Mouse (Mus musculus): ENCODE measurements around the gene Fam222b. TPM values are rescaled to one million over a fixed set of nuclear protein-coding genes. Genes with fewer than 3 reads are reported as not detected.

The Fam222b gene
- polyA plus RNA-seq, 1 experiment from 2014 or later: 21.8 TPM

DNA sequence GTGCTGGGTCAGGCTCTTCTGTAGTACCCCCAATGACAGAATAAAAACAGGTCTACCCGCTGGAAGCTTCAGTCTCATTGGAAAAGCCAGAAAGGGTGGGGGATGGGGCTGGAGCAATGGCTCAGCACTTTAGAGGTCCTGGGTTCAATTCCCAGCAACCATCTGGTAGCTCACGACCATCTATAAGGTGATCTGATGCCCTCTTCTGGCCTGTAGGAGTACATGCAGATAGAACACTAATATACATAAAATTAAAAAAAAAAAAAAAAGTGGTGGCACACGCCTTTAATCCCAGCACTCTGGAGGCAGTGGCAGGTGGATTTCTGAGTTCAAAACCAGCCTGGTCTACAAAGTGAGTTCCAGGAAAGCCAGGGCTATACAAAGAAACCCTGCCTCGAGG is 76.9 kb downstream of the Fam222b start:
- ATAC-seq (ENCODE audit: insufficient number of reproducible peaks, low FRiP score, low TSS enrichment, low read depth) (no peak), DNase-seq (ENCODE audit: low spot score) (no peak)
- Histone ChIP-seq H3K9me3 (ENCODE audit: control insufficient read depth, low read length) (no peaks in the 10 kb centered on the region), H3K36me3 (ENCODE audit: control insufficient read depth, insufficient read depth, low read length) (peaks cover 2% of the 10 kb centered on the region; the same call in 1 of the 2 replicates), H3K4me2 (ENCODE audit: low read depth, severe bottlenecking) (no peak overlapping the region), H3K4me1 (ENCODE audit: control insufficient read depth, insufficient read depth, low read length) (peaks cover 3% of the 10 kb centered on the region; the same call in 1 of the 2 replicates), H3K9ac (ENCODE audit: low read length) (no peak overlapping the region), H3K27me3 (ENCODE audit: control insufficient read depth, insufficient read depth, low read length) (no peaks in the 10 kb centered on the region), H3K4me3 (ENCODE audit: low read depth, low read length) (no peak overlapping the region), H3K27ac (replicated peaks; ENCODE audit: low read depth, low read length) (no peak overlapping the region)
- WGBS: 79% methylated on average over 4 of the region's 4 CpGs

DNA sequence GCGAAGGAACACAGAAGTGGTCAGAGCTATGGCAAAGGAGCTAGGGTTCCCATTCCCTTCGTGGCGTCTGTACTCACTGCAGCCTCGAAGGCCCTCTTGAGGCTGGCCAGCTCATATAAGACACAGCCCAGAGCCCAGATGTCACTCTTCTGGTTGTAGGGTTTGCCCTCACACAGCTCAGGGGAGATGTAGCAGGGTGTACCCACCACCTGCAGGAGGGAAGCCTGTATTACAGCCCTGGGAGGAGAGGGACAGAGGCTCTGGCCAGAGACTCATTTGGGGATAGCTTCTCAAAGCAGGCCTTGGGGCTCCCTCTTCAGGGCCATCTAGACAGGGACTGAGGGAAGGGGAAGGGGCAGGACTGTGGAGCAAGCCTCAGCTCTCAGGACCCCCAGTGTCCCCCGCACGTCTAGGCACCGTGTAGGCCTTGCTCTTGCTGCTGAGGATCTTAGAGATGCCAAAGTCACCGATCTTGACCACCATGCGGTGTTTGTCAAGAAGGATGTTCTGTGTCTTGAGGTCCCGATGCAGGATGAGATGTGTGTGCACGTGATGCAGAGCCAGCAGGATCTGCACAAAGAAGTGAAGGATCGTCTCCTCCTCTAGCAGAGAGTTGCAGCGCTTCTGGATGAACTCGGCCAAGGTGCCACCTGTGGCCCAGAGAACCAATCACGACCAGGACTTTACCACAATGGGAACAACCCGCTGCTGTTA is 77.7 kb downstream of the Fam222b start:
- no peak for ATAC-seq (ENCODE audit: insufficient number of reproducible peaks, low FRiP score, low TSS enrichment, low read depth)
- Histone ChIP-seq H3K27me3 (ENCODE audit: control insufficient read depth, insufficient read depth, low read length) (no peaks in the 10 kb centered on the region), H3K4me2 (ENCODE audit: low read depth, severe bottlenecking) (no peak overlapping the region), H3K36me3 (ENCODE audit: control insufficient read depth, insufficient read depth, low read length) (peaks cover 2% of the 10 kb centered on the region; the same call in 1 of the 2 replicates), H3K27ac (replicated peaks; ENCODE audit: low read depth, low read length) (no peak overlapping the region), H3K9me3 (ENCODE audit: control insufficient read depth, low read length) (no peaks in the 10 kb centered on the region), H3K4me1 (ENCODE audit: control insufficient read depth, insufficient read depth, low read length) (peaks cover 3% of the 10 kb centered on the region; the same call in 1 of the 2 replicates), H3K9ac (ENCODE audit: low read length) (no peak overlapping the region), H3K4me3 (ENCODE audit: low read depth, low read length) (no peak overlapping the region)
- DNase-seq (ENCODE audit: low spot score): no peak
- 79% methylated on average over 16 of the region's 16 CpGs for WGBS

DNA sequence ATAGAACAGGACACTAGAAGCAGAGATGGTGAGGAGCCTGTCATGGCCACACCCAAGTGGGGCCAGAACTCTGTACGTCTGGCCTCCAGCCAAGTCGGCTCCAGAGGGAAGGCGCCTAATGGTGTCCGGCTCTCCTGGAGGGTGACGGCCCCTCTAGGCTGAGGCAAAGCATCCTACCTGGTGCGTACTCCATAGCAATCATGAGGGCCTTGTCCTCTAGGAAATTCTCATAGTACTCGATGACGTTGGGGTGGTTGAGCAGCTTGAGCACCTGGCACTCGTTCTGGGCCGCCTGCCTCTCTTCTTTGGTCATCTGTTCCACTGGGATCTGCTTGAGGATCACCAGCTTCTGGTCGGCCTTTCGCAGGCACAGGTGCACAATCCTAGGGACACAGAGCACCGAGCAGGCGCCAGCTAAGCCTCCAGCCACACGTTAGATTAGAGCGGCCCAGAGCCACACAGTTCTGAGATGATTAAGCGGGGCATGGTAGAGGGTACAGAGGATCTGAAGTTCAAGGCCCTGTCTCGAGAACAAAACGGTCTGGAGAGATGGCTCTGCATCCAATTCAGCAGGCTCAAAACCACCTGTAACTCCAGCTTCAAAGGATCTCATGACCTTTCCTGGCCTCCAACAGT is 78.4 kb downstream of the Fam222b start:
- Histone ChIP-seq H3K27me3 (ENCODE audit: control insufficient read depth, insufficient read depth, low read length) (no peaks in the 10 kb centered on the region), H3K27ac (replicated peaks; ENCODE audit: low read depth, low read length) (no peak overlapping the region), H3K4me3 (ENCODE audit: low read depth, low read length) (no peak overlapping the region), H3K36me3 (ENCODE audit: control insufficient read depth, insufficient read depth, low read length) (peaks cover 2% of the 10 kb centered on the region; the same call in 1 of the 2 replicates), H3K4me1 (ENCODE audit: control insufficient read depth, insufficient read depth, low read length) (peaks cover 8% of the 10 kb centered on the region; the same call in 1 of the 2 replicates), H3K9me3 (ENCODE audit: control insufficient read depth, low read length) (no peaks in the 10 kb centered on the region), H3K4me2 (ENCODE audit: low read depth, severe bottlenecking) (no peak overlapping the region), H3K9ac (ENCODE audit: low read length) (no peak overlapping the region)
- WGBS: 81% methylated on average over 19 of the region's 19 CpGs
- DNase-seq (ENCODE audit: low spot score) (no peak), ATAC-seq (ENCODE audit: insufficient number of reproducible peaks, low FRiP score, low TSS enrichment, low read depth) (no peak)

DNA sequence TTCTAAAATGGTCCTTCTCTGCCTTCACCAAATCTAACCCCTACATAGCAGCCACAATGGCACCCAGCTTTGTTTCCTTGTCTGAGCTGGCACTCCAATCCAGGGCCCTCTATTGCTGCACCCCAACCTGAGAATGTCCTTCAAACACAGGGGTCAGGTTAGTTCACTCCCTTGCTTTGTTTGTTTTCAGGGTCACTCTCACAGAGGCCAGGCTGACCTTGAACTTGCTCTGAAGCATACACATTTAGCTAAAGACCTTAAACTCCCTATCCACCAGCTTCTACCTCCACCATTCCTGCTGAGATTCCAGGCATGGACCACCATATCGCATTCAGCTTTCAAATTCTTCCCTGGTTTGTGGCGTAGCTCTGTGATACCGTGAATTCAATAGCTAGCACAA is 80.0 kb downstream of the Fam222b start:
- WGBS: 95% methylated on average over 3 of the region's 3 CpGs
- H3K9ac ChIP-seq (ENCODE audit: low read length): no peak overlapping the region
- no peak overlapping the region for H3K4me3 ChIP-seq (ENCODE audit: low read depth, low read length)
- no peak overlapping the region for H3K4me2 ChIP-seq (ENCODE audit: low read depth, severe bottlenecking)
- H3K27me3 ChIP-seq (ENCODE audit: control insufficient read depth, insufficient read depth, low read length): no peaks in the 10 kb centered on the region
- DNase-seq (ENCODE audit: low spot score): no peak
- no peak for ATAC-seq (ENCODE audit: insufficient number of reproducible peaks, low FRiP score, low TSS enrichment, low read depth)
- peaks cover 13% of the 10 kb centered on the region; the same call in 1 of the 2 replicates for H3K4me1 ChIP-seq (ENCODE audit: control insufficient read depth, insufficient read depth, low read length)
- H3K36me3 ChIP-seq (ENCODE audit: control insufficient read depth, insufficient read depth, low read length): peaks cover 2% of the 10 kb centered on the region; the same call in 1 of the 2 replicates
- H3K27ac ChIP-seq (replicated peaks; ENCODE audit: low read depth, low read length): no peak overlapping the region
- H3K9me3 ChIP-seq (ENCODE audit: control insufficient read depth, low read length): no peaks in the 10 kb centered on the region

DNA sequence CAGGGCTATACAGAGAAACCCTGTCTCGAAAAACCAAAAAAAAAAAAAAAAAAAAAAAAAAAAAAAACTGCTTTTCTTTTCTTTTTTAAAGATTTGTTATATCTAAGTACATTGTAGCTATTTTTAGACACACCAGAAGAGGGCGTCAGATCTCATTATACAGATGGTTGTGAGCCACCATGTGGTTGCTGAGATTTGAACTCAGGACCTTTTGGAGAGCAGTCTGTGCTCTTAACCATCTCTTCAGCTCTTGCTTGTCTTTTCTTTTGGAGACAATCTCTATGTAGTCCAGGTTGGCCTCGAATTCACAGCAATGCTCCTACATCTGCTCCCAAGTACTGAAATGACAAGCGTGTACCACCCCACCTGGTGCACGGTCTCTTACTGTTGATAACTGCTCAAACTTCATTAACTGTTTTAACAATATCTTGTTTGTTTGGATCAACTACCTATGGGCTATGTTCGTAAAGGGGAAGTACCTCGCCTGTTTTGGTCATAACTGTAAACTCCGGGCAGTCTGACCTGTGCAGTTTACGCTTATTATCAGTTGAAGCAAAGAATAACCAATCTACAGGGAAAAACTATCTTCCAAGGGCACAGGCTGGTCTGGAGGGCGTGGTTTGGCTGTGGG is 81.4 kb downstream of the Fam222b start:
- 4% methylated on average over 9 of the region's 10 CpGs for WGBS

DNA sequence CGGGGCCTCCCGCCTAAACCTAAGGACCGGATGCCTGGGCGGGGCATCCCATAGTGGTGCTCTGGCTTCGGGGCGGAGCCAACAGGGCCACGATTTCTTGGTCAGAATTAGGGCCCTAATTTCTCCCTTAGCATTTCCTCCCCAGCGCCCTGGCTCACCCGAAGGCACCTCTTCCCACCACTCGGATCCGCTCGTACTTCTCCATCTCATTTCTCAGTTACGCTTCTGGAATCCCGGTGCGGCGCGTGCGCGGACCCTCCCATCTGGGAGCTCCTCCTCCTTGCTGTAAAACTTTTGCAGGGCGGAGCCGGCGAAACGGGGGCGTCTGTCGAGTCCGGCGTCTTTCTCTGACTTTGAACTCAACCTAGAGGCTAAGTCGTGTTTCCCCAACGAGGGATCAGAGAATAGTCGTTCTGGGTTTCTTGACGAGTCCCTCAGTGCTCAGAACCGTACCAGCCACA is 82.0 kb downstream of the Fam222b start, which contains the start of the genes Nek8 and Tlcd1:
Gene Nek8, minus strand, starts transcription at position 274 of the 461 bp plus-strand sequence.
Gene Tlcd1, plus strand, starts transcription at position 310 of the 461 bp plus-strand sequence.
- DNase-seq (ENCODE audit: low spot score): peak; percentile 92
- under 1% methylated on average over 32 of the region's 32 CpGs for WGBS
- H3K27ac ChIP-seq (replicated peaks; ENCODE audit: low read depth, low read length): peak within 1 kb of the TSS; percentile 95; the same call in 1 of the 2 replicates
- H3K36me3 ChIP-seq (ENCODE audit: control insufficient read depth, insufficient read depth, low read length): peaks cover 9% of the 10 kb centered on the region
- peak within 1 kb of the TSS; percentile 97 for H3K4me2 ChIP-seq (ENCODE audit: low read depth, severe bottlenecking)
- H3K9ac ChIP-seq (ENCODE audit: low read length): peak within 1 kb of the TSS; percentile 76
- peak within 1 kb of the TSS; percentile 59 for H3K4me3 ChIP-seq (ENCODE audit: low read depth, low read length)
- peak; percentile 51; the same call in 1 of the 2 replicates for ATAC-seq (ENCODE audit: insufficient number of reproducible peaks, low FRiP score, low TSS enrichment, low read depth)
- no peaks in the 10 kb centered on the region for H3K27me3 ChIP-seq (ENCODE audit: control insufficient read depth, insufficient read depth, low read length)
- H3K4me1 ChIP-seq (ENCODE audit: control insufficient read depth, insufficient read depth, low read length): peaks cover 28% of the 10 kb centered on the region
- H3K9me3 ChIP-seq (ENCODE audit: control insufficient read depth, low read length): no peaks in the 10 kb centered on the region

More for the DNA sequence above, 81.4 kb downstream of the Fam222b start:
- H3K9ac ChIP-seq (ENCODE audit: low read length): peak overlapping the region; percentile 64
- no peaks in the 10 kb centered on the region for H3K9me3 ChIP-seq (ENCODE audit: control insufficient read depth, low read length)
- H3K4me3 ChIP-seq (ENCODE audit: low read depth, low read length): peak overlapping the region; percentile 59
- peaks cover 7% of the 10 kb centered on the region for H3K36me3 ChIP-seq (ENCODE audit: control insufficient read depth, insufficient read depth, low read length)
- H3K4me2 ChIP-seq (ENCODE audit: low read depth, severe bottlenecking): peak overlapping the region; percentile 97; the same call in 1 of the 2 replicates
- no peak for ATAC-seq (ENCODE audit: insufficient number of reproducible peaks, low FRiP score, low TSS enrichment, low read depth)
- H3K4me1 ChIP-seq (ENCODE audit: control insufficient read depth, insufficient read depth, low read length): peaks cover 27% of the 10 kb centered on the region
- DNase-seq (ENCODE audit: low spot score): peak; percentile 49
- no peaks in the 10 kb centered on the region for H3K27me3 ChIP-seq (ENCODE audit: control insufficient read depth, insufficient read depth, low read length)
- H3K27ac ChIP-seq (replicated peaks; ENCODE audit: low read depth, low read length): no peak overlapping the region; the same call in 1 of the 2 replicates

DNA sequence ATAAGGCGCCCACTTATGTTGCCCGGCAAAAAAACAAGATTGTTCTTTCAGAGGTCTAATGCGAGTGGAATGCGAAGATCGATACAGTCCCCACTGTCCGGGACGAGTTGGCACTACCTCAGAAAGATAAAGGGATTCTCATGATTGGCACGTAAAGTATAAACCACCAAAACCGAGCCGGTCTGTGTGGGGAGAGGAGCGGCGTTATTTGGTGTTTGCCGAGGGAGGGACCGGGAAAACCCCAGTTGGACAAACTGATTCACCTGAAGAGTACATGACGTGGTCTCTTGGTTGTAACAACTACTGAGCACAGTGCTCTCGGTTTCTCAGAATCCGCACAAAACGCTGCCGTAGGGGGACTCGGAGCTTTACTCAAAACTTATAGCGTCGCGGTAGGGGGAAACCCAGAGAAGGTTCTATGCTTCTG is 82.5 kb downstream of the Fam222b start:
- DNase-seq (ENCODE audit: low spot score) (no peak), ATAC-seq (ENCODE audit: insufficient number of reproducible peaks, low FRiP score, low TSS enrichment, low read depth) (no peak)
- H3K36me3 ChIP-seq (ENCODE audit: control insufficient read depth, insufficient read depth, low read length): peaks cover 9% of the 10 kb centered on the region
- H3K9me3 ChIP-seq (ENCODE audit: control insufficient read depth, low read length): no peaks in the 10 kb centered on the region
- no peak overlapping the region for H3K27ac ChIP-seq (replicated peaks; ENCODE audit: low read depth, low read length)
- H3K9ac ChIP-seq (ENCODE audit: low read length): peak overlapping the region; percentile 64; the same call in 1 of the 2 replicates
- H3K27me3 ChIP-seq (ENCODE audit: control insufficient read depth, insufficient read depth, low read length): no peaks in the 10 kb centered on the region
- peak overlapping the region; percentile 59 for H3K4me3 ChIP-seq (ENCODE audit: low read depth, low read length)
- peaks cover 28% of the 10 kb centered on the region for H3K4me1 ChIP-seq (ENCODE audit: control insufficient read depth, insufficient read depth, low read length)
- H3K4me2 ChIP-seq (ENCODE audit: low read depth, severe bottlenecking): peak overlapping the region; percentile 97
- WGBS: under 1% methylated on average over 23 of the region's 23 CpGs

DNA sequence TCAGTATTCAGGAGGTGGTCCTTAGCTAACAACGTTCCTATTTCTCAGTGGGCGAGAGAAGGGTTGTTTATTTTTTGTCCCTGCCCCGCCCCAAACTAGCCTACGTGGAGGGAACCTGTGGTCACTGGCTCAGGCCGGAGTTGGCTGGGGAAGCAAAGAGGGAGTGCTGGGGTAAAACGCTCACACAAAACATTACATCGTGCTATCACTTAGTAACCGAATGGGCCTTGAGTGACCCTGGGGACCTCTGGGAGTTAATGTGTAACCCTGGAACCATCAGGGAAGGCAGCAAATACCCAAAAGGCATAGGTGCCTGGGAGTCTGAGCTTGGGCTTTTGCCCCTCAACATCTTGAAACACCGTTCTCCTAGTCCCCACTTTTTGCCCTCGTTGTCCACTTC is 83.0 kb downstream of the Fam222b start:
- no peaks in the 10 kb centered on the region for H3K27me3 ChIP-seq (ENCODE audit: control insufficient read depth, insufficient read depth, low read length)
- H3K4me3 ChIP-seq (ENCODE audit: low read depth, low read length): peak overlapping the region; percentile 59
- DNase-seq (ENCODE audit: low spot score) (no peak), ATAC-seq (ENCODE audit: insufficient number of reproducible peaks, low FRiP score, low TSS enrichment, low read depth) (no peak)
- peaks cover 9% of the 10 kb centered on the region for H3K36me3 ChIP-seq (ENCODE audit: control insufficient read depth, insufficient read depth, low read length)
- peak overlapping the region; percentile 76 for H3K9ac ChIP-seq (ENCODE audit: low read length)
- under 1% methylated on average over 10 of the region's 10 CpGs for WGBS
- no peaks in the 10 kb centered on the region for H3K9me3 ChIP-seq (ENCODE audit: control insufficient read depth, low read length)
- peak overlapping the region; percentile 97 for H3K4me2 ChIP-seq (ENCODE audit: low read depth, severe bottlenecking)
- peak overlapping the region; percentile 95 for H3K27ac ChIP-seq (replicated peaks; ENCODE audit: low read depth, low read length)
- peaks cover 28% of the 10 kb centered on the region for H3K4me1 ChIP-seq (ENCODE audit: control insufficient read depth, insufficient read depth, low read length)

All from limb, embryonic 11.5 days (tissue).